Mouse (Mus musculus): ENCODE data around the gene Ush2a. TPM values are rescaled to one million over a fixed set of nuclear protein-coding genes. Genes with fewer than 3 reads are reported as not detected.

Ush2a gene
- polyA plus RNA-seq, 1 experiment from 2014 or later = 0.01 TPM

DNA sequence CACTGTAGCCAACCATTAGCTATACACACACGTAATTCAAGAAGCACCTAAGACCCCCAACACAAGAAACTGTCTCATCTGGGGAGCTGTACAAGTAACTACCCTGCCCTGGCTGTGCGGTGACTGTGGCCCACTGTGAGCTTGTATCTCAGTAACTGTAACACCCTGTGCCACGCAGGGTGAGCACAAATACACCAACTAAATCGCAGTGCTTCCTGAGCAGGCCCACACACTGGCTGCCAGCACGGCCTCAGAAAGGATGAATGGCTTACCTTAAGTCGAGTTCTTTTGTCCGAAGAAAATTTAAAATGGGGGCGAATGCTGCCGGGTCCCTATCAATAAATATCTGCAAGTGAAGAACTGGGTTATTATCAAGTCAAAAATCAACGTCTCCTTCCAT, 738.2 kb downstream of the Ush2a start:
- Histone ChIP-seq H3K36me3 (ENCODE audit: control insufficient read depth, insufficient read depth) (peaks cover 42% of the 10 kb centered on the region), H3K4me1 (replicated peaks; ENCODE audit: control insufficient read depth, insufficient read depth, low read length) (no peaks in the 10 kb centered on the region), H3K4me3 (ENCODE audit: low read depth, low read length) (no peak overlapping the region), H3K27me3 (replicated peaks; ENCODE audit: control insufficient read depth, insufficient read depth, low read length) (no peaks in the 10 kb centered on the region), H3K9ac (ENCODE audit: low read depth, low read length) (no peak overlapping the region), H3K9me3 (ENCODE audit: control insufficient read depth) (no peaks in the 10 kb centered on the region), H3K4me2 (replicated peaks; ENCODE audit: low read depth) (no peak overlapping the region), H3K27ac (ENCODE audit: low read depth, low read length) (no peak overlapping the region)
- no peak for ATAC-seq
- 90% methylated on average over 10 of the region's 10 CpGs for WGBS
- no peak for TF ChIP-seq CTCF (IDR thresholded peaks at IDR 0.05; ENCODE audit: low read depth)

DNA sequence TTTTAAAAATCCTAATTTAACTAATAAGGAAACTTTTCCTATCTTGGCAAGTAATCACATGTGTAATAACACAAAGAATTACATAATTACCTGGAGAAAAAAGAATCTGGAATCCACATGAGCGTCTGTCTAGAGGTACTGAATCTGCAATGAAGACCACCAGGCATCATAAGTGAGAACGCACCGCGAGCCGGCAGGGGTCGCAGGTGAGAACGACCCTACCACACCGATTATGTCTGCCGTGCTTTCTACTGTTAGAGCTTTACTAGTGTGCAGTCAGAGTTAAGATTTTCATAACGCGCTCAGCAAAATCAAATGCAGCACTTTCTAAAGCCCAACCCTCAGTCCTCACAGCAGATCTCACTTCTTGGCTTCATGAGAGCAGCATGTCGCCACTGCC, 740.0 kb downstream of the Ush2a start:
- Histone ChIP-seq H3K36me3 (ENCODE audit: control insufficient read depth, insufficient read depth) (peaks cover 29% of the 10 kb centered on the region; the same call in 1 of the 2 replicates), H3K27ac (ENCODE audit: low read depth, low read length) (no peak overlapping the region)
- no peak for TF ChIP-seq CTCF (IDR thresholded peaks at IDR 0.05; ENCODE audit: low read depth)

DNA sequence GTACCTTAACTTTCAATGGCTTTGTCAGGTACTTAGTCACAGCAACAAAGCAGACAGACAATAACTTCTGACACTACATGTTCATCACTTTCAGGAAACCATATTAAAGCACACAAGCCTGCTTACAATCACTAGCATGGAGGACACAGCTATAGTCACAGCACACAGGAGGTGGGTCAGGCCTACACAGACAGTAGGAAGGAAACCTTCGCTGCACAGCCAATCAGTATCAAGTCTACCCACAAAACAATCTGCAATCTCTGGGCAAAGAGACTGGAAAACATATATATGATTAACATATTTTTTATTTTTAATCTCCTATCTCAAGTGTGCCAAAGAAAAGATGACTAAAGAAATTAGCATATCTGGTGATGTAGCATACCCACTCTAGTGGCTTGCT, 743.0 kb downstream of the Ush2a start:
- Histone ChIP-seq H3K27ac (ENCODE audit: low read depth, low read length) (no peak overlapping the region), H3K4me3 (ENCODE audit: low read depth, low read length) (no peak overlapping the region), H3K9ac (ENCODE audit: low read depth, low read length) (no peak overlapping the region), H3K4me2 (replicated peaks; ENCODE audit: low read depth) (no peak overlapping the region), H3K9me3 (ENCODE audit: control insufficient read depth) (no peaks in the 10 kb centered on the region), H3K27me3 (replicated peaks; ENCODE audit: control insufficient read depth, insufficient read depth, low read length) (no peaks in the 10 kb centered on the region), H3K4me1 (replicated peaks; ENCODE audit: control insufficient read depth, insufficient read depth, low read length) (peaks cover 6% of the 10 kb centered on the region; the same call in 1 of the 2 replicates), H3K36me3 (ENCODE audit: control insufficient read depth, insufficient read depth) (peaks cover 10% of the 10 kb centered on the region; the same call in 1 of the 2 replicates)
- TF ChIP-seq CTCF (IDR thresholded peaks at IDR 0.05; ENCODE audit: low read depth) = no peak
- WGBS = 100% methylated on average over 1 of the region's 1 CpGs
- no peak for ATAC-seq

More for the DNA sequence above, 740.0 kb downstream of the Ush2a start:
- Histone ChIP-seq H3K4me2 (replicated peaks; ENCODE audit: low read depth) (no peak overlapping the region), H3K9ac (ENCODE audit: low read depth, low read length) (no peak overlapping the region), H3K27me3 (replicated peaks; ENCODE audit: control insufficient read depth, insufficient read depth, low read length) (no peaks in the 10 kb centered on the region), H3K9me3 (ENCODE audit: control insufficient read depth) (no peaks in the 10 kb centered on the region), H3K4me3 (ENCODE audit: low read depth, low read length) (no peak overlapping the region), H3K4me1 (replicated peaks; ENCODE audit: control insufficient read depth, insufficient read depth, low read length) (peaks cover 6% of the 10 kb centered on the region; the same call in 1 of the 2 replicates)
- ATAC-seq = no peak
- 89% methylated on average over 12 of the region's 12 CpGs for WGBS

DNA sequence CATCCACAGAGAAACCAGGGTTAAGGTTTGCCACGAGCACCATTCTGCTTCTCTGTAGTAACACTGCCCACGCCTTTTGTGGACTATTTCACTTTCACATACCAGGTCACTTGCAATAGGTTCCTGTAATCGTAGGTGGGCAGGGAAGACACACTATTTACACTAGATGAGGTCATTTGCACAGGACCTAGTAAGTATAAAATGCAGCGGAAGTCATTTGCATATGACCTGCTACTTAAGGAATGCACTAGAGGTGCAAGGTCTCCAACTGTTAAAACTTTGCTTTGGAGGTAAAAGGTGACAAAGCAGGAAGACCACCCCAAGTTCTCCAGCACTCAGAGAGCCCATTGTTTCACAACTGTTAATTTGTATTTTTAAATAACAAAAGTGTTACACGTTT, 744.4 kb downstream of the Ush2a start:
- peak; percentile 84 for ATAC-seq
- no peak for TF ChIP-seq CTCF (IDR thresholded peaks at IDR 0.05; ENCODE audit: low read depth)
- peaks cover 6% of the 10 kb centered on the region; the same call in 1 of the 2 replicates for H3K4me1 ChIP-seq (replicated peaks; ENCODE audit: control insufficient read depth, insufficient read depth, low read length)
- H3K4me2 ChIP-seq (replicated peaks; ENCODE audit: low read depth) = peak overlapping the region; percentile 90
- H3K9ac ChIP-seq (ENCODE audit: low read depth, low read length) = 0 out of 2 replicates have a peak overlapping the region, but pooled peaks have one; percentile 86
- H3K27me3 ChIP-seq (replicated peaks; ENCODE audit: control insufficient read depth, insufficient read depth, low read length) = no peaks in the 10 kb centered on the region
- no peaks in the 10 kb centered on the region for H3K9me3 ChIP-seq (ENCODE audit: control insufficient read depth)
- H3K4me3 ChIP-seq (ENCODE audit: low read depth, low read length) = peak overlapping the region; percentile 87
- H3K36me3 ChIP-seq (ENCODE audit: control insufficient read depth, insufficient read depth) = 0 out of 2 replicates have a peak, but pooled peaks cover 7% of the 10 kb centered on the region
- WGBS = 24% methylated on average over 5 of the region's 5 CpGs
- no peak overlapping the region for H3K27ac ChIP-seq (ENCODE audit: low read depth, low read length)

DNA sequence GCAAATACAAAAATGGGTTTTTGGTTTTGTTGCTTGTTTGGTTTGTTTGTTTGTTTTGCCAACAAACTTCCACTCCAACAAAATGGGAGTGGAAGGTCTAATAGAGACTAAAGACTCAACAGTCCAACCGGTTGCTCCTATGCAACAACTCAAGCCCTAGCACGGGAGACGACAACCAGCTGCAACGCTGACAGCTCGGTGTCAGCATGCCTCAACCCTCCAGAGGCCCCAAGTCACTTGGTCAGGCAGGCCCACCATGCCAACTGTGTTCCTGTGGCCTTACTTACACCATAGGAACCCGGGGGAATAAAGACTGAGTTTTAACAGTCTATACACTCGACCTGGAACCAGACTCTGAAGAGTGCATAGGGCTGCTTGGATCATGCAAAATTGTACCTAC, 745.0 kb downstream of the Ush2a start:
- Histone ChIP-seq H3K4me1 (replicated peaks; ENCODE audit: control insufficient read depth, insufficient read depth, low read length) (peaks cover 6% of the 10 kb centered on the region; the same call in 1 of the 2 replicates), H3K9me3 (ENCODE audit: control insufficient read depth) (no peaks in the 10 kb centered on the region), H3K36me3 (ENCODE audit: control insufficient read depth, insufficient read depth) (0 out of 2 replicates have a peak, but pooled peaks cover 7% of the 10 kb centered on the region), H3K9ac (ENCODE audit: low read depth, low read length) (peak overlapping the region; percentile 86), H3K4me3 (ENCODE audit: low read depth, low read length) (peak overlapping the region; percentile 87), H3K27me3 (replicated peaks; ENCODE audit: control insufficient read depth, insufficient read depth, low read length) (no peaks in the 10 kb centered on the region), H3K4me2 (replicated peaks; ENCODE audit: low read depth) (peak overlapping the region; percentile 90), H3K27ac (ENCODE audit: low read depth, low read length) (no peak overlapping the region)
- no peak for ATAC-seq
- no peak for TF ChIP-seq CTCF (IDR thresholded peaks at IDR 0.05; ENCODE audit: low read depth)
- WGBS = 1% methylated on average over 7 of the region's 7 CpGs

DNA sequence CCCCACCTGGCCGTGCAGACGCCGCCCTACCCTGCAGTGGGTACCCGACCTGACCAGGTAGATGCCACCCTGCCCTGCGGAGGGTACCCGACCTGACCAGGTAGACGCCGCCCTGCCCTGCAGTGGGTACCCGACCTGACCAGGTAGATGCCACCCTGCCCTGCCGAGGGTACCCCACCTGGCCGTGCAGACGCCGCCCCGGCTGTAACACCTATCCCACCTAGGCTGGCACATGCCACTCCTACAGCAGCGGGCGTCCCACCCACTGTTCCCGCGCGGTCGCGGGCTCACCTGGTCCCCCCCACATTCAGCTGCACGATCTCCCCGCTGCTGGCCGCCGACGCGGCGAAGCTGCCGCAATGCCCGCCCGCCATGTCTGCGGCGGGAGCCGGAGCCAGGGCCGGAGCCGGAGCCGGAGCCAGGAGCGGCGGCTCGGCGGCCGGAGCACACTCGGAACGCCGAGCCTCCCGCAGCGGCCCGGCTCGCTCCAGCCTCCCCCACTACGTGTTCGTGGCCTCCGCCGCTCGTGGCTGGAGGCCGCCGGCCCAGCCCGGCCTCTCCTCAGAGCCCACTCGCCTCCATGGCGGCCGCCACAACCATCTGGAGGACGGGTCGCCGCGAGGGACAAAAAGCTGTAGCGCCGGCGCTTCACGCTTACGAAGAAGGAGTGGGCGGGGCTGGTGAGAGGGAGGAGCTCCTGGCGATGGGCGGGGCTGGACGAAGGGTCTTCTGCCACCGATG, 745.6 kb downstream of the Ush2a start, which contains the start of gene Kctd3:
Kctd3 (minus strand) TSS at position 603 of the 741 bp plus-strand sequence.
- Histone ChIP-seq H3K4me2 (replicated peaks; ENCODE audit: low read depth) (peak within 1 kb of the TSS; percentile 90), H3K27ac (ENCODE audit: low read depth, low read length) (peak within 1 kb of the TSS; percentile 66), H3K4me3 (ENCODE audit: low read depth, low read length) (peak within 1 kb of the TSS; percentile 87), H3K9me3 (ENCODE audit: control insufficient read depth) (no peaks in the 10 kb centered on the region), H3K4me1 (replicated peaks; ENCODE audit: control insufficient read depth, insufficient read depth, low read length) (peaks cover 6% of the 10 kb centered on the region; the same call in 1 of the 2 replicates), H3K36me3 (ENCODE audit: control insufficient read depth, insufficient read depth) (0 out of 2 replicates have a peak, but pooled peaks cover 7% of the 10 kb centered on the region), H3K9ac (ENCODE audit: low read depth, low read length) (peak within 1 kb of the TSS; percentile 86), H3K27me3 (replicated peaks; ENCODE audit: control insufficient read depth, insufficient read depth, low read length) (no peaks in the 10 kb centered on the region)
- no peak for TF ChIP-seq CTCF (IDR thresholded peaks at IDR 0.05; ENCODE audit: low read depth)
- peak; percentile 85 for ATAC-seq
- WGBS = under 1% methylated on average over 74 of the region's 74 CpGs

Measured in intestine, postnatal 0 days (tissue).